Mouse (Mus musculus) kidney, postnatal 36 days (tissue): Measurements from ENCODE around the gene St3gal4.
A peak's percentile ranks its signal among the peaks of the same experiment; 100 is the strongest.
"Not testable (repeated sequence)": the region's sequence is repeated elsewhere in the genome, so short reads cannot be mapped to it uniquely, and the experiment has no call there.

Experiments used
- DNase-seq, 2 experiments: peaks; one replicate each; pipeline ENCODE4 v3.0.0; 2021 to 2022; ENCODE audit warnings: mixed read lengths in 2 of 2

St3gal4 gene

DNA sequence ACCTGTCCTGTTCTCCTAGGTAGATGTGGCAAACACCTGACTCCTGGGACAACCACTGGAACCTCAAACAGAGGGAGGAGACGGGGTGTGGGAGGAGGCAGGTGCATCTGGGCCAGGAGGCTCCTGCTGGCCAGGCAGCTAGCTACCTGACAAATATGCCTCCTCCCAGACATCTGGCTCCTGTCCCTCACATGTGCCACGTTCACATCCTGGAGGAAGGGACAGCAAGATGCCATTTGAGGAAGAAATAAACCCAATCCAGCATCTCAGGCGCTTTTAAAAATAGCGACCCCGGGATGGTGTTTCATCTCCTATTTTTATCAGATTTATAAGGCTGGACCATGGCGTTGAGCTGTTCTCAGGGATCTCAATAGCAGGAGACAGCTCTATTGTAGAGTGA, at the start of gene St3gal4:
Gene St3gal4 (minus strand): TSS at position 101 of the 400 bp plus-strand sequence.
- no peak for DNase-seq

DNA sequence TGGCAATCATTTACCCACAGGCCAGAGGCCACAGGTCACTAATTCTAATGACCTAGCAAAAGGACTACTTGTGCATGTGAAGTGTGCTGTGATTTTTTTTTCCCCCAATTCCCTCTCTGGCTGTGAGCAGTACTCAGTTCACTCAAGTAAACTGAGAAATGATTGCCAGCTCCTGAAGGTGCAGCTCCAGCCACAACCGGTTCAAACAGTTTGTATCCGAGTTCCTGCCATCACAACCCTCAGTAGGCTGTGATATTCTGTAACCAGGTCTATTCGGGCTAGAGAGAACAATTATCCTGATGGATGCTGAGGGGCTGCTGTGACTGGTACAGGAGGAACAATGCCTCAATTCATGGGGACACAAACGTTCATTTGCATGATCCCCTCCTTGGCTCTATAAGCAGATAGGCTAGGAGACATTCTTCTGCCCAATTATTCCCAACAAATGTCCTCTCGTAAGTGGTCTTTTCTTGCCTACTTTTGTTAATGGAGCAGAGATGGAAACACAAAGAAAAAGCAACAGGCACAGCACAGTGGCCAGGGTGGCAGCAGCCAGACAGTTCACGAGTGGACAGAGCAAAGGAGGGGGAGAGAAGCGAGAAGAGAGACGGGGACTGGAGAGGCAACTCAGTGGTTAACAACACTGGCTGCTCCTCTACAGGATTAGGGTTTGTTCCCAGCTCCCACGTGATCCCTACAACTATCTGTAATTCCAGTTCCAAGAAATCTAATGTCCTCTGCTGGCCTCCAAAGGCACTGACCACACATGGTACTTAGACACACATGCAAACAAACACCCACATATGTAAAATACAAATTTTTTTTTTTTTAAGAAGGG, 47.9 kb upstream of the St3gal4 start:
- peak; percentile 74 to 87 for DNase-seq

DNA sequence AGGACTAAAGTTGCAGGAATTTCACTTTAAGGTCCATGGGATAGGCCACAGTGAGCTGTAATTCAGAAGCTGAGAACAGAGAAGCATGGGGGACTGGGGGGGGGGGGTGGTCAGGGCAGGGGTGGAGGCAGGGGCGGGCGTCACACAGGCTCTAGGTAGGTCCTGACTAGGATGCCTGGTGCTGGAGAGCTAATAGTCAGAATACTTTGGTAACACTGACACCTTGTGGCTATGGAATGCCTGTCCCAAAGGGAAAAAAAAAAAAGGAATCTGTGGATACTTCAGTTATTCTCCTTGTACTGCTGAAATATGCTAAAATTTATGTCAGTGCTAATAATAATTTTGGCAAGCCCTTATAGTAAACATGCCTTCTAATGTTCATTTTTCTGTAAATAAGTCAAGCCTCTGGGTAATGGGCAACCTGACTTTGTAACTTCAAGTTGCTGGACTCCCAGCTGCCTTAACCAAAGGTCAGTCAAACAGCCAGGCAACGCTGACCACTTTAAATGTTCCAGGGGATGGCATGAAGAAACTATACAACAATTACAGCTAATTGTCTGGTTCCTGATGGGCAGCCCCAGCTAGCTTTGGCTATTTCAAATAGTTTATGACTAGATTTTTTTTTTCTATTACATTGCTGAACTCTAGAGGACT, 47.2 kb upstream of the St3gal4 start:
- DNase-seq: peak; percentile 42 to 60

DNA sequence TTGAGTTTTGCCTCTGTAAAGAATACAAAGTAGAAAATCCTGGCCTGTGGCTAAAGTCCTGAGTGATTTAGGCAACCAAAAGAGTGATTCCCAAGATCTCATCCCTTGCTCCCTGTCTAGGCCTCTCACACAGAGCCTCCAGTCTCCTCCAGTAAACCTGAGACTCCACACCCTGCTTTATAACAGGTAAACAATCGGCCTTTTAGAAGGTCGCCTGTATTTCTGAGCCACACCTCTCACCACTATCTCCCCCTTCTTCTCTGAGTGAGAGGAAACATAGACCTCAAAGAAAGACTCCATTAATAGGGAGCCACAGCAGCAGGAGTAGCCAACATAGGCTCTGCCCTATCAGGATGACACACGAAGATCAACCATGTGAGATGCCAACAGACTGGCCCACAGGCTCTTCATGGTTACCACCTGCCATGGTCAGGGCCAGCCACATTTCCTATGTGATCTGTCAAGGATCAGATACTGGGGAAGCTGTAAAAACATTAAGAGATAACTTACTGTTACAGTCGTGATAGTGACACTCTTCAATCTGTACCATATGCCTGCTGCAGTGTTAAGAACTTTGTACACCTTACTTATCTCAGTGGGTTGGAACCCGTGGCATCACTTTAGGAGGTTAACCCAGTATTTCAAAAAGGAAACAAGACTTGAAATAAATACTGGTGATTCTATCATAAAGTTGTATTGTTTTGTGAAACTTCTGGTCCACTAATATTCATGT, 45.2 kb upstream of the St3gal4 start:
- DNase-seq: no peak

DNA sequence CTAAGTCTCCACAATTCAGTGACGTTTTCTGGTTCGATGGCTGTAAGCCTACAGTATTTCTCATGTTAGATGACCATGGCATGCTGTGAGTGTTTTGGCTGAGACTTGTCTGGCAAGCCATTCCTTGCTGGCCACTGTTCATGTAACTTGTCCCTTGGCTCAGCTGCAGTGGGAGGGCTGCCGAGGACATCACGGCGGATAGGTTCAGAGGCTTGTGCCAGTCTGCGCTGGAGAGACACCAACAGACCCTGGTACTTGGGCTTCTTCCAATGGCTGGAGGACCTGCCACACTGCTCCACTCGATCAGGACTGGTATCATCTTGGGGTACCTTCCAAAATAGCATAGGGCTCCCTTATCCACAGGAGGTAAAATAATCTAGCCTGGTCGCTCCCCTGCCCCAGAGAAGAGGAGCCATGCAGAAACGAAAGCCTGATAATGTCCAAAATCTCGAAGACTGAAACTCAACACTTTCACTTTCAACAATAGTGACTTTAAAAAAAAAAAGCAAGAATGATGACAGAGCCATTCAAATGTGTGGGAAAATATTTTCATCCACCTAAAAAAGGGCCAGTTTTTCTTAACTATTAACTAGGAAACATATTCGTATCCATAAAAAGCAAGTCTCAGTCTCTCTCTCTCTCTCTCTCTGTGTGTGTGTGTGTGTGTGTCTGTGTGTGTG, 44.1 kb upstream of the St3gal4 start:
- DNase-seq: peak; percentile 34 to 64

DNA sequence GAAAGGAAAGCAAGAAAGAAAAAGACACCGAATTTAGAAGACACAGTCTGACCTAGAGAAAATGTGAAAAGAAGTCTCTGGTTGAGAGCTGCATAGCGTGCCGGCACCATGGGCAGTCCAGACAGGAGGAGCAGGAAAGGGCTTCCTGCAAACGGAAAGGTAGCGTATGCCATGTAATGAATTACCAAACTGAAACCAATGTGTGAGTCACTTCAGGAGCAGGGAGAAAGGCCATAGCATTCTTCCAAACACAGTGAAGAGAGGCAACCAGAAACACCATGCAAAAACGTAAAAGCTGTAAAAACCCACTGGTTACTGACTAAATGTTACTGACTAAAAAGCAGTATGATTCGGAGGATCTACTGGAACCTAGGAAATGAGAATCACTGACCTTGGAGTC, 42.7 kb upstream of the St3gal4 start:
- DNase-seq: peak; percentile 29 to 35

DNA sequence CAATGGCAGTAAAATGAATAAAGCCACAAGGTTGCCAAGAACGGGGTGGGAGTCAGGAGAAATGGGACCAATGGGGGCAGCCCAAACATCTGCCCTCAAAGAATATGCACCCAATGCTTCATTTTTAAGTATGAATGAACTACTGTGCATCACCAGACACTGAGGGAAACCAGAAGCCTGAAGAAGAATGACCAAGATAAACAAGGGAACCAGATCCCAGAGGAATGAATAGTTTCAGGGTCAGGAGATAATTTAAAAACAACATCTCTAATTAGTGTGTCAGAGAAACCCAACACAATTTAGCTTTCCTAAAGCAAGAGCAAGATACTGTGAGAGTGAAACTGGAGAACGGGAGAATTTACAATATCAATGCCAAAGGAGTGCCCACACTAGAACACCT, 41.6 kb upstream of the St3gal4 start:
- no peak for DNase-seq

DNA sequence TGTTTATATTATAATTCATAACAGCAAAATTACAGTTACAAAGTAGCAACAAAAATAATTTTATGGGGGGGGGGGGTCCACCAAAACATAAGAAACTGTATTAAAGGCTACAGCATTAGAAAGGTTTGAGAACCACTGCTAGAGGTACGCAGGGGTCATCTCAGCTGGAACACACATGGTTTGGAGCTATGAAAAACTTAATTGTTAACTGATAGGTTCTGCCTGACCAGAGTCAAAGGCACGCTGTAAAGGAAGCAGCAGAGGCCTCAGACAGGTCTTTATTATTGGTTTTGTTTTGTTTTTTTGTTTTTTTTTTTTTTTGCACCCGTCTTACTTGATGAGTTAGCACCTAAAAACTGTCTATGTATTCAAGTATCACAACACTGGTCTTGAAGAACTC, 39.4 kb upstream of the St3gal4 start:
- DNase-seq: peak in 1 of 2 experiments; percentile 19

DNA sequence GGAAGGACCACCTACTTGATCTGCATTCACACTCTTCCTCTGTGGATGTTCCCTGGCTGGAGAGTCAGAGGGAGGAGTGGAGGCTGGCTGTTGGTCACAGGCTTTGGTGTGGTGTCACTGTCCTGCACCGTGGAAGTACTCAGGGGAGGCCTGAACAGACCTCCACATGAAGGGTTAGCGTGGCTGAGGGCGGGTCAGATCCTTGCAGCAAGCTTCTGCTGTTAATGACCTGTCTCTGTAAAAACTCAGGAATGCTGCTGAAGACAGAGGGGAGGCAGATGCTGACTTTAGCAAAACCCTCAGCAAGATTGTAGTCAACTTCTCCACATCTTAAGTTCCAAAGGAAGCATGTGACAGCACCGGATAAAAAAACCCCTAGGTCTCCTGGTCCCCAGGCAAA, 37.8 kb upstream of the St3gal4 start:
- DNase-seq: peak in 1 of 2 experiments; percentile 14

DNA sequence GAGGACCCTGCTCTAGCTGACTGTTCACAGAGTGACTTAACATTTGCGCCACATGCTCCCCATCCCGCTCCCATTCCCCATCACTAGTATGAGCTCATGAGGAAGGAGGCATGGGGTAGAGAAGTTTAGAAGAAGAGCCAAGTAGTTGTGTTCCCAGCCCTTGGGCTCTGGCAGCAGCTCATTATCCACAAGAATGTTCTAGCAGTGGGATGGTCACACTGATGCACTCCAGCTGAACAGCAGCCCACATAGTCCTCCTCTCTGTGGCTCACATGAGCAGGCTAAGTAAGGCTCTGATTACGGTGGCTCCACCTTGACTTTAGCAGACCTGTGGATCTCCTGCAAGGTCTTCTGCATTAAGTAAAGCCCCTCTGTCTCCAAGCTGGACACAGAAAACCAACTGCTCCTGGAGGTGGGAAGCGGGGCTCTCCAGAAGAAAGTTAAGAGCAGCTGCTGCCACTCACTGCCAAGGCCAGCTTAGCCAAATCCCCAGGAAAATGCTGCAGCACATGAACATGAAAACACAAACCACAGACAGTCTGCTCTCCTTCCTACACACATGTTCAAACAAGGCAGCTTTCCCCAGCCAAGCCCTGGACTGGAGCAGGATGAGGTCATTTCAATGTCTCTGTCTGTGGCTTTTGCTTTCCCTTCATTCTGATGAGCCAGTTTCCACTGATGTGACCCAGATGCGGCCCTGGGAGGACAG, 37.1 kb upstream of the St3gal4 start:
- DNase-seq: no peak

DNA sequence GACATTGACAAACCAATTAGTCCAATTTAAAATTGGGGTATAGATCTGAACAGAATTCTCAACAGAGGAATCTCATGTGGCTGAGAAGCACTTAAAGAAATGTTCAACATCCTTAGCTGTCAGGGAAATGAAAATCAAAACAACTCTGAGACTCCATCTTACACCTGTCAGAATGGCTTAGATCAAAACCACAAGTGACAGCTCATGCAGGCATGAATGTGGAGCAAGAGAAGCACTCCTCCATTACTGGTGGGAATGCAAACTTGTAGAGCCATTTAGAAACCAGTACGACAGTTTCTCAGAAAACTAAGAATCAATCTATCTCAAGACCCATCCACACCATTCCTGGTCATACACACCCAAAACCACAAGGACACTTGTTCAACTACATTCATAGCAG, 33.9 kb upstream of the St3gal4 start:
- no peak for DNase-seq

DNA sequence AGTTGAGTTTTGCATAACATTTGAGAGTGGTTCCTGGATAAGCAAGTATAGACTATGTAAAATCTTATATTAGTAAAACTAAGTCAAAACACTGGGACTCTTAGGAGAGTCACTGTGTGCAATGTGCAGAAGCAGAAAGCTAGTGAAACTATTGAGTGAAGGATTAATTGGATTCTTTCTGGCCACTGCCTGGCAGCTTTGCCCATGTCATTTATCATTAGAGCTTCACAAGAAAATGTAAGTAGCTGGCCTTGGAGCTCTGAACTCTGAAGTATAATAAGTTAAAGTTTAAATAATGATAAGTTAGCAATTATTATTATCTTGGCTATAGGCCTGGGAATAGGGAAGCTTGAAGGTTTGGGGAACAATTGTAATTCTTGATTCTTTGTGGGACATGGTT, 29.8 kb upstream of the St3gal4 start:
- DNase-seq: not testable (repeated sequence)

DNA sequence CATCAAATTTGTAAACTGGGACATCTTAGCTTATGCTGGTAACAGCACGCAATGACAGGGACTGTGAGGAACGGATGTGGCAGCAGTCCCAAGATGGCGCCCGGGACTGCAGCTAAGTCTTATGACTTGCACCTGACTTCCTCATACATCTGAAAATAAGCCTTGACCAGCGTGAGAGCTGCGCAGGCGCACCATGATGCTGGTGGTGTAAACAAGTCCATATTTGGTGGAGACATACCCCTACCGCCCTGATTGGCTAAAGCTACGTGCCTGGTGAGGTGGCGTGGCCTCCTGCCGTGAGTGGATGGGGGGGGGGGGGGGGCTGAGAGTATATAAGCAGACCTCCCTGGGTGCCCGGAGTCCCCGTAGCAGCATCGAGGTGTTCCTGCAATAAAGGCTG, 28.2 kb upstream of the St3gal4 start:
- not testable (repeated sequence) for DNase-seq

DNA sequence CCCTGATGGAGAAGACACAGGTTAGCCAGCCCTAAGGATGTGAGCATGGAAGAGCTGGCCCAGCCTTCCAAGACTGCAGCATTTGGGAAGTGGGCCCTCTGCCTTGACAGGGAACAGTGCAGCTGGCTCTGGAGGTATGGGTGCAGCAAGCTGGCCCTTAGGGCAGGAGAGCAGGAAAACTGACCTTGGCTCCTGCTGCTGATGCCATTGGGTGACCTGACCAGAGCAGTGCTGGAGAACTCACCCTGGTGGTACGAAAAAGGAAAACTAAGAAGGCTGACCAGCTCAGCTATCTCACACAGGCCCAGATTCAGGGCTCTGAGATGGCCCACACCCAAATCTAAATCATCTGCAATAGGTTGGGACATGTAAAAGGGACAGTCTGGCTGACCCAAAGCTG, 26.8 kb upstream of the St3gal4 start:
- DNase-seq: no peak

DNA sequence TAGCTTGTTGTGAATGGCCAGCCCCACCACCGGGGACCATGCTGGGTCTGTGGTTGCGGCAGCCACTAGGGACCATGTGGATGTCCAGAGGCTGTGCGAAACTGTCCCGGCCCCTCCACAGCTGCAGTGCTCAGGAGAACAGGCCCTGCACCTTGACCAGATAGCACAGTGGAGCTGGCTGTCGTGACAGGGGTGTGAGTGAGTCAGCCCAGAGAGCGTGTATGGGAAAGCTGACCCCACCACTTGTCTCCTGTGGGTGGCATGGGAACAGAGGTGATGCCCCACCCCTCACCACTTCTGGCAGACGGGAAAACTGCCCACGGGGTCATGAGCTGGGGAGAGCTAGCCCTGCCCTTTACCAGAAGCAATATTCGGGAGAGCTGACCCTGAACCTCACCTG, 26.1 kb upstream of the St3gal4 start:
- no peak for DNase-seq

DNA sequence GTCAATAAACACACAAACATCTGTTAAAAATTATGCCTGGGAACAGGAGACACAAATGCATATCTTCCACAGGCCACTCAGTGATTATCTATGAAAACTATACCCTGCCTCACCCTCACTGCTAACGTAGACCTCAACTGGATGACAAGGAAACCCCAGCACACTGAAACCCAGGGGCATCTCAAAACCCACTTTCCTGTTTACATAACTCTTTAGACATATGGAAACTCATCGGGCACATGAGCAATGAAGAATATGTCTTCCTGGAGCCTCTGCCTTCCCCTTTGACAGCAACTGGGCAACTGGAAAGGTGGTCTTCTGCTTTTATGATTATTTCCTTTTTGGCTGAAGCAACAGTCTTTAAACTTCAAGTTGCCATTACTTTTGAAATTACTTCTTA, 23.2 kb upstream of the St3gal4 start:
- DNase-seq: no peak

DNA sequence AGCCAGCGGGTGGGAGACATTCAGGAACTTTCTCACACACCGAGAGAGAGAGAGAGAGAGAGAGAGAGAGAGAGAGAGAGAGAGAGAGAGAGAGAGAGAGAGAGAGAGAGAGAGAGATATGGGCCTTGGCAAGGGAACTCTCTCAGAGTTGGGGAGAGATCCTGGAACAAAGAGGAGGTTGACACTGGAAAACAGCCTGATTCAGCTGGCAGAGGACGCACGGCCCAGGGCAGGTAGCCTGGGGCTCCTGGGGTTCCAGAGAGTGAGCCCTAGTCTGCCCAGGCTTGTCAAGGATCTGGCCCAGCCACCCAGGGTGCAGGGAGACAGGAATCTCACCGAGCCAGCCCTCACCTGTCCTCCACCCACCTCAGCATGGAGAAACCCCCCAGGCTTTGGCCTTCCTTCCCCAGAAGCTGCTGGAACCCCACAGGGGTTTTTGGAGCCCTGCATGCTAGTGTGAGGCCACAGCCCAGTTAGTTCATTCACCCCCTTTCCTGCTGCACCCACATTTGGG, 20.2 kb upstream of the St3gal4 start:
- no peak for DNase-seq

DNA sequence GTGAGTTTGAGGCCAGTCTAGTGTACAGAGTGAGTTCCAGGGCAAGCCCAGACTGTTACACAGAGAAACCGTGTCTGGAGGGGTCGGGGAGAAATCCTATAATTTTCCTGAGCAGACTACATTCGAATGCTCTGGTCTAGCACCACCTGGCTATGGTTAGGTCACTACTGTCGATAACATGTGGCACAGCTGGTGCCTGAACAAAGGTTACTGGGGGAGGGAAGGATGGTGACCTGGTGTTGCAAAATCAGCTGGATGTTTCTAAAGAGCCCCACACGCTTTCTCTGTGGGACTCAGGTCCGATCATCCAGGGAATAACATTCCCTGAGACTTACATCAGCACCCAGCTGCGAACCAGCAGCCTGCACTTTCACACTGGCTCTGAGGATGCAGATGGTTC, 19.0 kb upstream of the St3gal4 start:
- peak in 1 of 2 experiments; percentile 46 for DNase-seq

DNA sequence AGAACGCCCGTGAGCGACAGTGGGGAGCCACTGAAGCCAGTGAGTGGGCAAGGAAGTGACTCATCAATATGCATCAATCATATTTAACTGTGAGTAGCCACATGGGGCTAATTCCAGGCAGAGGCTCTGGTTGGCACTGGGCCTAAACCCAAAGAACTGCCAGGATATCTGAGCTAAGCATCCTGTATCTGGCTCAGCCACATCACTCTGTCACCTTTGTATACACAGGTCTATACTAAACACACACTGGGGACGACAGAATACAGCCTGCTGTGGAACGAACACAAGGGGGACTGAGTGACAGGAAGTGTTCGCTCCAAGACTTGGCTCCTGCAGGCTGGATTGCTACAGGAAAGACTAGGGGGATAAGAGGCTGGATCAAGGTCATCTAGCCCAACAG, 16.5 kb upstream of the St3gal4 start:
- DNase-seq: peak; percentile 17 to 30

DNA sequence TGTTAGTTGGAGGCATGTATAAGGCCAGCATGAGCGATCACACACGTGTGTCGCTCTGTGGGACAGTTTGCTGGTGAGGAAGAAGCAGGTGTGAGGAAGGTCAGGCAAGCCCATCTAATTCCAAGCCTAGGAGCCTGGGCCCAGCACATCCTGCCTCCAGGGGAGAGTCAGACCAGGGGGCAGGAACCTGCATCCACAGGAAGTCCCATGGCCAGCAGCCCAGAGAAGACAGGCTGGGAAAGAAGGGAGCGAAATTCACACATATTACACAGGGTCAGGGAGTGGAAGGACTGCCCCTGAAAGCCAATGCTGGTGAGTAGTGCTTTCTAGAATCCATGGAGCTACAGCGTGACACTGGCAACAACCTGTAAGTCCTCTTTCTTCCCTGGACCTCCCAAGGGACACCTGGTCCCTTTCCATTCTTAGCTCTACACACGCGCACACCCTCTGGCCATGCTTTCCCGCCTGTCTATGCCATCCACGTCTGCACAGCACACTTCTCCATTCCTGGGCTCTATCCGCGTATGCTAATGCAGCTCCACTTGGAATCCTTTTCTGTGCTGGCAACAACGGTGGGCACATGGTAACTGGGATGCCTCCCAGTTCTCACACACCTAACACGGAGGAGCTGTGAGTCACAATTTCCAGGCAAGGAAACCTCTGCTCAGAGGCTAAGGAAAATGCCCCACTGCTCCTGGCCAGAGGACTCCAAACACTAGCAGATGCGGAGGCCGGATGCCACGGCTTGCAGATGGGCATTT, 12.7 kb upstream of the St3gal4 start:
- peak; percentile 54 to 62 for DNase-seq

DNA sequence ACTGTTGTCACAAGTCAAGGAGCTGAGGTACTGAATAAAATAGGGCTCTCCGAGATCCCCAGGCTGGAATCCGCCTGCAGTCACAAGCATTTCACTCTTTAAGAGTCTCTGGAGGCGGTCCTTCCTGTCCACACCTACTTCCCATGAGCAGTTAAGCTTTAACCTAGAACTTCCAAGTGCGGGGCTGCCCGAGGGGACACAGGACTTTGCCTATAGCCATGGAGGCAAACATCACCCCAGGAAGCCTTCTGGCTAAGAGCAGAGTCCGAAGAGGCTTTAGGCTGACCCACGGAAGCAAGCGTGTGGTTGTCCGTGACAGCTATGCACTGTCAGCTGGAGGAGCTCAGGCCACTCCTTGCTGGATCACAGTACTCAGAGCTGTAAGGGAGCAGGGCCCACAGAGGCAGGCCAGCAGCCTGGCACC, 9.9 kb upstream of the St3gal4 start:
- peak; percentile 71 to 79 for DNase-seq
